Mouse (Mus musculus) mouse embryonic stem cell (cell line): ENCODE data around the gene Olfr1357.
"Not testable (repeated sequence)": the region's sequence is repeated elsewhere in the genome, so short reads cannot be mapped to it uniquely, and the experiment has no call there.

Source experiments
- in situ Hi-C, 2 experiments: fragments of 300-500 bp; cut with MboI; formaldehyde crosslinking; loops; 1 replicate in 1 of 2; 3 replicates in 1 of 2; pipeline ENCODE4 v1.14.3; 2019 to 2020; ENCODE audit warnings: low sequenced_read_pairs in 2 of 2, low pct_unique_long_range_greater_than_20kb in 1 of 2, mixed read lengths in 1 of 2; ENCODE audit not compliant: unreplicated experiment in 1 of 2

The Olfr1357 gene

DNA sequence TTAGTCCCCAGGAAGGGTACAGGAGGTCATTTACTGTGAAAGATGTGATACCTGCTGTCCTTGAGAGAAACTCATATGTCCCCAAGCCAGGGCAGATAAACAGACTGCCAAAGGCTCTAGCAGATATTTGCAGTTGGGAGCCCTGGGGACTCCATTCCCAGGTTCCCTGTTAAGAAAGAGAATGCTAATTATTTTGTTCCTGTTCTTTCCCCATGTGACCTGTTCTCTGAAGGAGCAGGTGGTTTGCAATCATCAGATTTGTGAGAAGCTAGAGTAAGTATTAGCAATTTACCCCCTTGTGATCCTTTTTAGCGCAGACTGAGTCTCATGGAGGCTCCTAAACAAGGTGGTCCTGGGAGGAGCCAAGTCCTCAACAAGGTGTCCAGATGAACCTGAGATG is at the start of gene Olfr1357:
Gene Olfr1357 (minus strand): TSS at position 101 of the 400 bp plus-strand sequence.
- in situ Hi-C loops = no loop called here

GRCm38 (mm10) chr10:78666696-78667095 is 48.8 kb upstream of the Olfr1357 start:
- in situ Hi-C loops = not testable (repeated sequence)

DNA sequence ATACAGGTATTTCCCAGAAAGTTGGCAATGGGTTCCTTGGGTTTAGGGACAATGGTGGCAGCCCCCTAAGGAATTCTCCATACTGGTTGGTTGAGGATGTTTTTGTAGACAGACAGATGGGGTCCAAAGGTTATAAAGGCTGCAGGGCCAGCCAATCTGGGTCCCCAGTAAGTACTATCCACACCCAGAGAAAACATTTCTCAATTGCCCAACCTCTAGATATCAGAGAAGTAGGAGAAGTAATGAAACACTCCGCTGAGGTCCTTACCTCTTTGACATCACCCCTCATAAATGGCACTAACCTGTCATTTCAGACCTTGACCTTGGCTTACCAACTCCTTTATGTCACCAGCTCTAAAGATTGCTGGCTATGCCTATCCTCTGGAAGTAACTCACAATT is 46.7 kb upstream of the Olfr1357 start:
- in situ Hi-C loops = no loop called here

GRCm38 (mm10) chr10:78661198-78661597 is 43.3 kb upstream of the Olfr1357 start:
- in situ Hi-C loops = no loop called here

DNA sequence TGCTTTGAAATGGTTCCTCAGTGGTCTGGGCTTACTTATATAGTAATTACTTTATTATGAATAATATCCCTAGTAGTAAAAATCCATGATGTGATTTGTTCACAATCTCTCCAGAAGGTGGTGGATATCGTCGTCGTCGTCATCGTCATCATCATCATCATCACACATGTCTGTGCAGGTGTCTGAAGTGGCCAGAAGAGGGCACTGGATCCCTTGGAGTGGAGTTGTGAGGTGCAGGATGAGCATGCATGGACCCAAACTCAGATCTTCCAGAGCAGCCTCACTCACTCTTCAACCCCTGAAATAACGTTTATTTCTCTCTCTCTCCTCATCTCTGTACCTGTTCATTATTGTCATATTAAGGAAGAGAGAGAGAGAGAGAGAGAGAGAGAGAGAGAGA is 14.4 kb upstream of the Olfr1357 start:
- in situ Hi-C loops = no loop called here

GRCm38 (mm10) chr10:78630194-78630593 is 12.3 kb upstream of the Olfr1357 start:
- in situ Hi-C loops = no loop called here

DNA sequence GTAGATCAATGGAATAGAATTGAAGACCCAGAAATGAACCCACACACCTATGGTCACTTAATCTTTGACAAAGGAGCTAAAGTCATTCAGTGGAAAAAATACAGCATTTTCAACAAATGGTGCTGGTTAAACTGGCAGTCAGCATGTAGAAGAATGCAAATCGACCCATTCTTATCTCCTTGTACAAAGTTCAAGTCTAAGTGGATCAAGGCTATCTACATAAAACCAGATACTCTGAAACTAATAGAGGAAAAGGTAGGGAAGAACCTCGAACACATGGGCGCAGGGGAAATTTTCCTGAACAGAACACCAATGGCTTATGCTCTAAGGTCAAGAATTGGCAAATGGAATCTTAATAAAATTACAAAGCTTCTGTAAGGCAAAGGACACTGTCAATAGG is 5.3 kb upstream of the Olfr1357 start:
- in situ Hi-C loops = not testable (repeated sequence)

- in situ Hi-C loops = no loop called here
Measured at GRCm38 (mm10) chr10:78607602-78608001, 10.3 kb downstream of the Olfr1357 start.

- in situ Hi-C loops = no loop called here
Measured at GRCm38 (mm10) chr10:78605080-78605479, 12.8 kb downstream of the Olfr1357 start.

- in situ Hi-C loops = no loop called here
Measured at GRCm38 (mm10) chr10:78599865-78600264, 18.0 kb downstream of the Olfr1357 start.

- in situ Hi-C loops = loop anchor here in 1 of 2 experiments (5.0 kb wide), 1 partner anchor 72 kb away; no protein-coding TSS in a partner anchor
Measured at GRCm38 (mm10) chr10:78594566-78594965, 23.3 kb downstream of the Olfr1357 start.

GRCm38 (mm10) chr10:78594157-78594556 is 23.7 kb downstream of the Olfr1357 start:
- in situ Hi-C loops = loop anchor here in 1 of 2 experiments (5.0 kb wide), 1 partner anchor 72 kb away; no protein-coding TSS in a partner anchor

GRCm38 (mm10) chr10:78593736-78594135 is 24.1 kb downstream of the Olfr1357 start:
- in situ Hi-C loops = loop anchor here in 1 of 2 experiments (5.0 kb wide), 1 partner anchor 71 kb away; no protein-coding TSS in a partner anchor

GRCm38 (mm10) chr10:78592856-78593379 is 25.0 kb downstream of the Olfr1357 start:
- in situ Hi-C loops = loop anchor here in 1 of 2 experiments (5.0 kb wide), 1 partner anchor 71 kb away; no protein-coding TSS in a partner anchor

- in situ Hi-C loops = loop anchor here in 1 of 2 experiments (5.0 kb wide), 1 partner anchor 69 kb away; no protein-coding TSS in a partner anchor
Measured at GRCm38 (mm10) chr10:78591406-78592328, 26.2 kb downstream of the Olfr1357 start, which contains the start of gene Syde1. Gene Syde1, minus strand, starts transcription at chr10:78591964.

- in situ Hi-C loops = loop anchor here in 1 of 2 experiments (5.0 kb wide), 1 partner anchor 68 kb away; no protein-coding TSS in a partner anchor
Measured at GRCm38 (mm10) chr10:78590744-78591143, 27.1 kb downstream of the Olfr1357 start.

GRCm38 (mm10) chr10:78589901-78590300 is 28.0 kb downstream of the Olfr1357 start:
- in situ Hi-C loops = loop anchor here in 1 of 2 experiments (5.0 kb wide), 1 partner anchor 68 kb away; no protein-coding TSS in a partner anchor

DNA sequence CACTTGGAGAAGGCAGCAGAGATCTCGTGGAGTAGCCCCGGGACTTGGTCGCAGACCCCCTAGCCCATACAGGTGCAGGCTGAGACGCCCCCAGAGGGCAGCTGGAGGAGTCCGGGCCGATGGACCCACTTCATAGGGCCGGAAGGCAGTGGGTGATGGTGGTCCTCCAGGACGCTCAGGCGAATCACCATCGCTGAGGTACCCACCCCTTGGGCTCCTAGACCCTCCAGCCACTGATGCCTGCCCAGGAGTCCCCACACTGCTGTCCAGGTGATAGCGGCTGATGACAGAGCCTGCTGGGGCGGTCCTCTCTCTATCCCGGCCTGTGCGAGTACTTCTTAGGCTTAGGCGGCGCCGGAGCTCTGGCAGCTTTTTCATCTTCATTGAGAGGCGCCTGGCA is 28.6 kb downstream of the Olfr1357 start:
- in situ Hi-C loops = no loop called here

GRCm38 (mm10) chr10:78586026-78586425 is 31.8 kb downstream of the Olfr1357 start:
- in situ Hi-C loops = no loop called here
